Mouse (Mus musculus) cortical plate, adult 2 months (tissue): ENCODE results near the gene Nrxn1. TPM values are rescaled to one million over a fixed set of nuclear protein-coding genes. Genes with fewer than 3 reads are reported as not detected.

ENCODE experiments used
- H3K27ac ChIP-seq: fragments of 200-500 bp; 2 replicates; pipeline ENCODE4 v1.5.1; 2012; ENCODE audit warnings: low read length, control low read depth, inconsistent platforms; ENCODE audit not compliant: insufficient read depth
- H3K4me1 ChIP-seq: fragments of 200-500 bp; 2 replicates; pipeline ENCODE4 v1.6.1; 2011; ENCODE audit warnings: low read length; ENCODE audit not compliant: control insufficient read depth, insufficient read depth
- H3K4me3 ChIP-seq: fragments of 200-500 bp; 2 replicates; pipeline ENCODE4 v1.5.1; 2011; ENCODE audit warnings: mild to moderate bottlenecking, low read length, control low read depth; ENCODE audit not compliant: insufficient read depth
- CTCF ChIP-seq: fragments of 200-500 bp; IDR thresholded peaks from 2 replicates; pipeline ENCODE4 v1.5.1; 2011; ENCODE audit warnings: mild to moderate bottlenecking, control low read depth, low read length; ENCODE audit not compliant: insufficient read depth; ENCODE audit errors: extremely low read depth
- POLR2A ChIP-seq: fragments of 200-500 bp; IDR thresholded peaks from 2 replicates; pipeline ENCODE4 v1.6.1; 2011; ENCODE audit warnings: mild to moderate bottlenecking, low read length, control low read depth; ENCODE audit not compliant: insufficient read depth; ENCODE audit errors: extremely low read depth
- polyA plus RNA-seq: library from polyadenylated mRNA; depleted of rRNA; stranded (reverse); fragments of >200 nt; gene quantifications from 2 replicates; pipeline ENCODE4 v1.2.3, GENCODE M21; 2012

Gene Nrxn1
- polyA plus RNA-seq, 1 experiment: 244 TPM

DNA sequence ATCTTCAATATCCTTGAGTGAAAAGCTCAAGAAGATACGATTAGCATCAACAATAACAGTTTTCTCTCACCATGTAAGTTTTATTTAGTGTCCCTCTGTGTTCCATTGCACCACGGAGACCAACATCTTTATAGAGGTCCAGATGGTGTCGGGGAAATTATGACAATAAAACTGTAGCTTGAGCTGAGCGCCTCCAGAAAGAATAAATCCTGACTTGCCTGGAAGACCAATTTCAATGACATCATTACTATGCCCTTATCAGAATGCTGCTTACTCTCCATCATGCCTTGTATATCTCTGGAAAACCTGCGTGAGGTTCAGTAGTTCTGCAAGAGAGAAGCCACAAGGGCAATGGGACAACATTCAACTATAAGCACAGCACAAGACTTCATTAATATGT is 187.7 kb downstream of the Nrxn1 start:
- no peak overlapping the region for H3K4me3 ChIP-seq
- TF ChIP-seq CTCF (no peak), POLR2A (no peak)
- peaks cover 2% of the 10 kb centered on the region; the same call in 1 of the 2 replicates for H3K4me1 ChIP-seq
- no peak overlapping the region for H3K27ac ChIP-seq

DNA sequence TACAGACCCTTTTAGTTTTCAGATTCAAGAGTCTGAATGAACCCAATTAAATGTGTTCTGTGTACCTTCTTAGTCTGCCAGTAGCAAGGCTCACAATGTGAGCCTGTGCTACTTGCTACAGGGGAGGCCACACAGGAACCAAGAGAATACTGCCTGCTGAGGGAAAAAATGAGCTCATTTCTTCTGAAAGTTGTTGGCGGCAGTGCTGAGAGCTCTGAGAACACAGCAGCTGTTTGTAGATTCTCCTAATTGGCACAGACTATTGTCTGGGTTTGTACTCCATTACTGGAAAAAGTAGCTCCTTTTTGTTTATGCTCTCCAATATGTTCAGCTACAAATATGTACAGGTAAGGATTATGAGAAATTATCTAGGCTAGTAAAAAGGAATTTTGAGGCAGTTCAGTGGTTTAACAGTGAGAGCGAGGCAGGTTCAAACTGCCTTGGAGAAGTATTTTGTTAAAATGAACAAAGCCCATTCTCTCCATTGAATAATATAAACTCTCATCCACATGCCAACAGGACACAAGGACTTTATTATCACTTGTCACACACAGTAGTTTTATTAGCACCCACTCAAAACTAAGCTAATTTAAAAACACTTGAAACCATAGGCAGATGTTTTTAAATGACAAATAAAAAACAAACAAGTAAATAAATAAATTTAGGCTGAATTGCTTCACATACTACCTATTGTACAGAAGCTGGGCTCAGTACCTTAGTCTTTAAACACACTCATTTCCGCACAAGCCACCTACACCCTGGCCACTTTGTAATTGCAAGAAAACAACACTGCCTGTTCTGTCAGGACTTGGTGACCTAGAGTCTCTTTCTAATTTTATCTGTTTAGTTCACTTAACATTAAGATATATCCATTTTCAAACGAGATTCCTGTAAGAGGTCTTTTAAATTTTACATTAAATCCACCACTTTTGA is 200.3 kb downstream of the Nrxn1 start:
- peaks cover 2% of the 10 kb centered on the region; the same call in 1 of the 2 replicates for H3K4me1 ChIP-seq
- H3K27ac ChIP-seq: no peak overlapping the region
- TF ChIP-seq CTCF (no peak), POLR2A (no peak)
- H3K4me3 ChIP-seq: no peak overlapping the region

DNA sequence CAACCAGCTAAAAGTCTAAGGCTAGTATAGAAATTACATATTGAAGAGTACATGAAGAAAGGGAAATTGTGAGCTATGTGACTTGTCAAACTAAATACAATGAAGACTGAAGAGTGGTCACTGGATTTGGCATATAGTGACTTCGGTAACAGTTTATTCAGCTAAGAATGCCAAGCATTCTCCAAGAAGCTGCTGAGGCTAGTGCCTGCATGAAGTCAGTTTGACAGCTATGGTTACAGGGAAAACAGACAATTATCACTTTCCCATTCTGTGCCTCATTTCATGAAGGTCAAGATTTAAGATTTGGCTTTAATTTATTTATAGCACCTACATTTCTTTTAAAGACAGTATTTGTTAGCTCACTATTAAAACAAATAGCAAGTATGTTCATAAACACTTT is 201.2 kb downstream of the Nrxn1 start:
- Histone ChIP-seq H3K4me1 (peaks cover 2% of the 10 kb centered on the region; the same call in 1 of the 2 replicates), H3K27ac (no peak overlapping the region; the same call in 1 of the 2 replicates), H3K4me3 (no peak overlapping the region)
- no peak for TF ChIP-seq POLR2A
- TF ChIP-seq CTCF: no peak

DNA sequence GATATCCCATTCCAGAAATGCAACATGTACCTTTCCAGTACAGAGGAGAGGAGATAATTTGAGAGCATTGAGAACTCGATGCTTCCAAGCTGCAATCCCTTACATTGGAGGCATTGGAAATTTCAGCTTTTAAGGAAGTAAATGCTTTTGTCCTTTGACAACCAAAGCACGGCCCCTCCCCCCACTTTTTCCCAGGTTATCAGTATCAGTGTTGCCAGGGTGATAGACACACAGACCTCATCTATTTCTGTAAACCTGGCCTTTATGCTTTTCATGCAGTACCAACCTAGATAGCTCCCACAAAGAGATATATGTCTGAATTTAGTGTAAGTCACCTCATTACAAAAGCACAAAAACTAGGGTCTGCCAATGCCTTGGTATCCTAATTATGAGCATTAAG is 235.6 kb downstream of the Nrxn1 start:
- no peak overlapping the region for H3K27ac ChIP-seq
- H3K4me3 ChIP-seq: no peak overlapping the region
- TF ChIP-seq CTCF: no peak
- no peak for TF ChIP-seq POLR2A
- H3K4me1 ChIP-seq: peaks cover 9% of the 10 kb centered on the region; the same call in 1 of the 2 replicates

DNA sequence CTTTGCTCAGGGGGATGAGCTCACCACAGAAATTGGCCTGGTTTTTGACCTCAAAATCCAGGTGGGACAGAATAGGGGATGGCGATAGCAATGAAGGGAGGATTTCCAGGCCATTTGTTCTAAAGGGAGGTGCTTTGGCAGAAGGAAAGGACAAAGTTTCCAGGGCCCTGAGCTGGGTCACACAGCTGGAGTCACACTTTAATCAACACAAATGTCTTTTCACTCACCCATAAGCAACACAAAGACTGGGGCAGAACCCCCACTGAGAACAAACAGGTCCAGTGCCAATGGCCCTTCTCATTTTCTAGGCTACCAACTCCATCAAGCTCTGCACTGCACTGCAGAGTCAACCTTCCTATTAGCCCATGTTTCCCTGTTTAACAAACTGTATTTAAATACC is 249.0 kb downstream of the Nrxn1 start:
- Histone ChIP-seq H3K4me3 (no peak overlapping the region), H3K27ac (0 out of 2 replicates have a peak overlapping the region, but pooled peaks have one; percentile 3), H3K4me1 (peaks cover 3% of the 10 kb centered on the region)
- no peak for TF ChIP-seq POLR2A
- no peak for TF ChIP-seq CTCF

DNA sequence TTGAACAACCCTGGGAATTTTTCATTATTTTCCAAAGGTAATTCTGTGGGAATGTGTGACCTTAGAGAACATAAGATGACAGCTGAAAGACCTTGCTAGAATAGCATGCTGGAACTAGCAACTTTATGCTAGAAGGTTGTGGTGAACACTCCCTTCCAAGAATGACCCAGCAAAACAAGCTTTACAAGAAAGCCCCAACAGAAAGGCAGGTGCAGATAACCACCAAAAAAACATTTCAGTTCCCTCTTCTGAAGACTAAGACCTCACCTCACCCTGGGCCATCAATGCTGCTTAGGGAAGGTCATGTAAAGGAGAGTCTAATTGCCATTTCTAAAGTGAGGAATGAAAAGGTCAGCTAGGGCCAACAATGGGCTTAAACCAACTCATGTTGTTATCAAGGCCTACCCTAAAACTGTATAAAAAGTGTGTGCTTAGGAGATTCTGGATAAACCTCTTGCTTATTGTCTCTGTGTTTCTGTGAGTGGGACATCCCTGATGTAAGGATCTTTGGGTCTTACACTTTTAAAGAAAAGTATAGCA is 249.7 kb downstream of the Nrxn1 start:
- no peak overlapping the region for H3K27ac ChIP-seq
- TF ChIP-seq CTCF (no peak), POLR2A (no peak)
- H3K4me3 ChIP-seq: no peak overlapping the region
- peaks cover 3% of the 10 kb centered on the region for H3K4me1 ChIP-seq

DNA sequence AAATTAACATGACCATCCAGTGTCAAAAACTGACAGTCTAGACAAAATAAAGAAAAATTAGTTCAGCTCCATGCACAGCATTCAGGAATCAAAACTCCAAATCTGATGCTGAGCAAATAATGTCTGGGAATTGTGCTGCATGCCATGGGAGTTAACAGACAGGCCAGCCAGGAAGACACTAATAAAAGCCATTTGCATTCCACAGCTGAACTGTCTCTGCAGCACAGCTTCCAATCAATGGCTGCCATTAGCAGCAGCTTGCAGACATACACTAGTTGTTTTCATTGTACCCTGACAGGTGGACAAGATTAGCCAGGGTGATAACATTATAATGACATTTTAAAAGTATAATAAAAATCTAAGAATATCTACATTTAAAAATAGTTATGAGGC is 255.9 kb downstream of the Nrxn1 start:
- TF ChIP-seq CTCF (no peak), POLR2A (no peak)
- H3K4me1 ChIP-seq: peaks cover 2% of the 10 kb centered on the region; the same call in 1 of the 2 replicates
- H3K27ac ChIP-seq: no peak overlapping the region; the same call in 1 of the 2 replicates
- no peak overlapping the region for H3K4me3 ChIP-seq

DNA sequence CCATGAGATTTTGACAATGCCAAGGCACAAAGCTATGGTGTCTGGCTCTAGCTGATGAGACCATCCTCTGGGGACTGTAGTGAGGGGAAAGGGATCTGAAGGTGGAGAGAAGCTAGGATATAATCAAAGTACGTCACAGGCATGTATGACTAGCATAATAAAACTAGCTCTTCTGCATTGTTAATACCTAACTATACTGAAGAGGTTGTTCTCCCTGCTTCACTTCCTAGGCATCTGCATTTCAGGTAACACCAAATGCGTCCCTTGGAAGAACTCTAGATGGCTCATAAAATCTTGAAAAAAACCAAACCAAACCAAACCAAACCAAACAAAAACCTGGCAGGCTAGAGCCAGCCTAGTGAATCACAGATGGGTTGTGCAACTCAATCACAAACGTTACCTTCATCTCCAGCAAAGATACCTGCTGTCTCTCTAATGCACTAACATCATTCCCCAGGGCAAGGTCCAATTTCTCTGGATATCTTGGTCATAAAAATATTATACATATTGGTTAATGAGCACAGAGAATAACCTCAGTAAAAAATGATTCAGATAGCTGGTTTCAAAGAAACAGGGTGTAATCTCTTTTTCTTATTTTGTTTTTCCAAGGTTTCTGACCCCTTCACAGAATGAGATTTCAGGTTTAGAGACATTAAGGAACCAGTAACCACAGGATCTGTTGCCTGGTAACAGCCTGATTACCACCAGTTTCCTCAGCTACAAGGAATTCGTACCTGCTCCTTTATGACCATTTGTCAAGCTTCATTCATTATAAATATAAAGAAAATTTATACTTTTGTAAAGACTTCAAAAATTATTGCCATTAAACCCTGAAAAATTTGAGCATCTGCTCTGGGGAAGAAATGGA is 256.5 kb downstream of the Nrxn1 start:
- Histone ChIP-seq H3K4me3 (no peak overlapping the region), H3K27ac (no peak overlapping the region), H3K4me1 (peaks cover 2% of the 10 kb centered on the region; the same call in 1 of the 2 replicates)
- TF ChIP-seq POLR2A: no peak
- TF ChIP-seq CTCF: no peak

DNA sequence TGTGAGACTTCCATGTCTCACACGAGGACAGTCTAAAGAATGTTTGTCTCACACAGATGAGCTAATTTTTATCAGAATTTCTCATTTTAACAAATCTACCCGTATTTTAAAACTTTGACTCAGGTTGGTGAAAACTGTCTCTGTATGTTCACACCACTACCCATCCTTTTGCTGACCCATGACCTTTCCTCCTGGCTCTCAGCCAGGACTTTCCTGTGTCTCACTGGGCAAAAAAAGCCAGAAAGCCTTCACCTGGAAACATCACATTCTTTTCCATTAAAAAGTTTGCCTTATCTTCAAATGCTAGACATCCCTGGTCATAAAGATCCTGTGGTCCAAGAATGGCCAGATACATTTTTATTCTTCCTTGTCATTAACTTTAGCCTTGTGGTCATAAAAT is 274.5 kb downstream of the Nrxn1 start:
- Histone ChIP-seq H3K27ac (no peak overlapping the region), H3K4me3 (no peak overlapping the region), H3K4me1 (no peaks in the 10 kb centered on the region)
- no peak for TF ChIP-seq CTCF
- no peak for TF ChIP-seq POLR2A

DNA sequence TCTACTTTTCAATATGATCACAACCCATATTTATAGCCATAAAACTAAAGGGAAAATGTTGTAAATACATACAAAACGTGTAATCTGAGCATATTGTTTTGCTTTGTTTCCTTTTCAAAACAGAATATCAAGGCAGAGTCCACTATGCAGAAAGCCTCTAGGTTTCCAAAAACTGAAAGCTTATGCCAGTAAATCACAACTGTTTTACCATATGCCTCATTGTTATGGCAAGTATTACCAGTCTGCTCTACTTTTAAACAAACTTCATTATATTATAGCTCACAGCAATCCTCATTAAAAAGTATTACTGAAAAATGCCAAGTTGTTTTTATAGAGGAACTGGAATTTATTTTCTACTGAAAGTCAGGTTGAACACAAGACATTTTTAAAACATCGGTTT is 275.0 kb downstream of the Nrxn1 start:
- Histone ChIP-seq H3K27ac (no peak overlapping the region), H3K4me1 (no peaks in the 10 kb centered on the region)
- no peak for TF ChIP-seq CTCF
- no peak for TF ChIP-seq POLR2A

More for the DNA sequence above, 275.0 kb downstream of the Nrxn1 start:
- H3K4me3 ChIP-seq: no peak overlapping the region
